Mouse (Mus musculus) embryonic facial prominence, embryonic 13.5 days (tissue): ENCODE measurements around the gene Zbtb26. TPM values are rescaled to one million over a fixed set of nuclear protein-coding genes. Genes with fewer than 3 reads are reported as not detected.

Source experiments
- ATAC-seq: fragments of 200-750 bp; cut with Nextera tagmentation; 2 replicates; pipeline ENCODE4 v1.8.0; 2017; ENCODE audit warnings: low read depth; ENCODE audit not compliant: insufficient number of reproducible peaks, insufficient read depth, low FRiP score, low TSS enrichment
- H3K27ac ChIP-seq: fragments of 300-500 bp; sonication (generic); 2 replicates; pipeline ENCODE4 v1.5.1; 2015; ENCODE audit warnings: moderate library complexity, mild to moderate bottlenecking, inconsistent platforms
- H3K27me3 ChIP-seq: fragments of 300-500 bp; sonication (generic); 2 replicates; pipeline ENCODE4 v1.6.1; 2015; ENCODE audit warnings: mild to moderate bottlenecking, inconsistent platforms
- H3K36me3 ChIP-seq: fragments of 300-500 bp; sonication (generic); 2 replicates; pipeline ENCODE4 v1.6.1; 2015; ENCODE audit warnings: mild to moderate bottlenecking, inconsistent platforms
- H3K4me1 ChIP-seq: fragments of 300-500 bp; sonication (generic); 2 replicates; pipeline ENCODE4 v1.6.1; 2015; ENCODE audit warnings: inconsistent platforms
- H3K4me2 ChIP-seq: fragments of 300-500 bp; sonication (generic); 2 replicates; pipeline ENCODE4 v1.6.1; 2015; ENCODE audit warnings: moderate library complexity, mild to moderate bottlenecking, inconsistent platforms
- H3K4me3 ChIP-seq: fragments of 300-500 bp; sonication (generic); 2 replicates; pipeline ENCODE4 v1.5.1; 2015; ENCODE audit warnings: mild to moderate bottlenecking, inconsistent platforms
- H3K9ac ChIP-seq: fragments of 300-500 bp; sonication (generic); 2 replicates; pipeline ENCODE4 v1.6.1; 2015; ENCODE audit warnings: mild to moderate bottlenecking, inconsistent platforms
- H3K9me3 ChIP-seq: fragments of 300-500 bp; sonication (generic); 2 replicates; pipeline ENCODE4 v1.6.1; 2016; ENCODE audit warnings: inconsistent platforms
- WGBS: fragments of 180-500 bp; shearing (Covaris S2); methylation state at CpG from one replicate; pipeline ENCODE4 v1.1.7; 2015; ENCODE audit warnings: mixed read lengths; 5-methylcytosine and 5-hydroxymethylcytosine counted together
- polyA plus RNA-seq: library from polyadenylated mRNA; unstranded; fragments of >200 nt; fragmentation: Nextera tagmentation; extraction: Ambion mirVana; gene quantifications from 2 replicates; pipeline ENCODE4 v1.2.1, GENCODE M21; 2015

The Zbtb26 gene
- 8.0 and 9.9 TPM in 2 replicates for polyA plus RNA-seq

- Histone ChIP-seq H3K36me3 (0 out of 2 replicates have a peak, but pooled peaks cover 3% of the 10 kb centered on the region), H3K9ac (peak within 1 kb of the TSS; percentile 95), H3K27me3 (no peaks in the 10 kb centered on the region), H3K4me1 (peaks cover 7% of the 10 kb centered on the region), H3K9me3 (no peaks in the 10 kb centered on the region), H3K4me3 (peak within 1 kb of the TSS; percentile 86), H3K4me2 (peak within 1 kb of the TSS; percentile 76), H3K27ac (peak within 1 kb of the TSS; percentile 90)
- WGBS: under 1% methylated on average over 51 of the region's 51 CpGs
- peak; percentile 95 for ATAC-seq
These were observed at the start of gene Zbtb26, which contains the start of the genes Zbtb6 and Rabgap1 for GRCm38 (mm10) chr2:37442611-37443591. Gene Zbtb26 (minus strand): TSS chr2:37443135. Gene Zbtb6 (minus strand): TSS chr2:37443171. Gene Rabgap1 (plus strand): TSS chr2:37443279.

GRCm38 (mm10) chr2:37488956-37489355 lies 46.0 kb upstream of the Zbtb26 start:
- H3K9ac ChIP-seq: no peak overlapping the region
- no peaks in the 10 kb centered on the region for H3K27me3 ChIP-seq
- ATAC-seq: no peak
- 93% methylated on average over 2 of the region's 2 CpGs for WGBS
- no peaks in the 10 kb centered on the region for H3K4me1 ChIP-seq
- no peak overlapping the region for H3K27ac ChIP-seq
- no peak overlapping the region for H3K4me2 ChIP-seq
- no peak overlapping the region for H3K4me3 ChIP-seq
- H3K9me3 ChIP-seq: no peaks in the 10 kb centered on the region
- peaks cover 64% of the 10 kb centered on the region for H3K36me3 ChIP-seq

GRCm38 (mm10) chr2:37486408-37486807 lies 43.5 kb upstream of the Zbtb26 start:
- H3K4me2 ChIP-seq: no peak overlapping the region
- H3K4me3 ChIP-seq: no peak overlapping the region
- H3K27me3 ChIP-seq: no peaks in the 10 kb centered on the region
- H3K36me3 ChIP-seq: peaks cover 61% of the 10 kb centered on the region
- H3K9ac ChIP-seq: no peak overlapping the region
- no peaks in the 10 kb centered on the region for H3K4me1 ChIP-seq
- H3K9me3 ChIP-seq: no peaks in the 10 kb centered on the region
- H3K27ac ChIP-seq: no peak overlapping the region
- no peak for ATAC-seq

GRCm38 (mm10) chr2:37485370-37485769 lies 42.4 kb upstream of the Zbtb26 start:
- Histone ChIP-seq H3K4me1 (no peaks in the 10 kb centered on the region), H3K4me3 (no peak overlapping the region), H3K9me3 (no peaks in the 10 kb centered on the region), H3K9ac (no peak overlapping the region), H3K27ac (no peak overlapping the region), H3K4me2 (no peak overlapping the region), H3K27me3 (no peaks in the 10 kb centered on the region), H3K36me3 (peaks cover 59% of the 10 kb centered on the region)
- 89% methylated on average over 1 of the region's 1 CpGs for WGBS
- no peak for ATAC-seq

GRCm38 (mm10) chr2:37484165-37484564 lies 41.2 kb upstream of the Zbtb26 start:
- 91% methylated on average over 2 of the region's 2 CpGs for WGBS
- Histone ChIP-seq H3K27me3 (no peaks in the 10 kb centered on the region), H3K4me3 (no peak overlapping the region), H3K9me3 (no peaks in the 10 kb centered on the region), H3K9ac (no peak overlapping the region), H3K4me2 (no peak overlapping the region), H3K4me1 (no peaks in the 10 kb centered on the region), H3K36me3 (peaks cover 53% of the 10 kb centered on the region), H3K27ac (no peak overlapping the region)
- no peak for ATAC-seq

GRCm38 (mm10) chr2:37480039-37480438 lies 37.1 kb upstream of the Zbtb26 start:
- Histone ChIP-seq H3K4me1 (no peaks in the 10 kb centered on the region), H3K9me3 (no peaks in the 10 kb centered on the region), H3K36me3 (peaks cover 74% of the 10 kb centered on the region), H3K4me3 (no peak overlapping the region), H3K4me2 (no peak overlapping the region), H3K27ac (no peak overlapping the region), H3K27me3 (no peaks in the 10 kb centered on the region), H3K9ac (no peak overlapping the region)
- 97% methylated on average over 2 of the region's 2 CpGs for WGBS
- ATAC-seq: no peak

GRCm38 (mm10) chr2:37479559-37479958 lies 36.6 kb upstream of the Zbtb26 start:
- no peak for ATAC-seq
- Histone ChIP-seq H3K36me3 (peaks cover 73% of the 10 kb centered on the region), H3K27ac (no peak overlapping the region), H3K4me1 (no peaks in the 10 kb centered on the region), H3K27me3 (no peaks in the 10 kb centered on the region), H3K9ac (no peak overlapping the region), H3K4me2 (no peak overlapping the region), H3K4me3 (no peak overlapping the region), H3K9me3 (no peaks in the 10 kb centered on the region)

GRCm38 (mm10) chr2:37466266-37466665 lies 23.3 kb upstream of the Zbtb26 start:
- Histone ChIP-seq H3K9me3 (no peaks in the 10 kb centered on the region), H3K27ac (no peak overlapping the region), H3K4me3 (no peak overlapping the region), H3K4me2 (no peak overlapping the region), H3K9ac (no peak overlapping the region), H3K27me3 (no peaks in the 10 kb centered on the region), H3K4me1 (no peaks in the 10 kb centered on the region), H3K36me3 (peaks cover 15% of the 10 kb centered on the region)
- ATAC-seq: no peak
- 94% methylated on average over 4 of the region's 4 CpGs for WGBS

GRCm38 (mm10) chr2:37460707-37461106 lies 17.8 kb upstream of the Zbtb26 start:
- Histone ChIP-seq H3K9me3 (no peaks in the 10 kb centered on the region), H3K4me1 (no peaks in the 10 kb centered on the region), H3K27me3 (no peaks in the 10 kb centered on the region), H3K9ac (no peak overlapping the region), H3K4me2 (no peak overlapping the region), H3K36me3 (no peaks in the 10 kb centered on the region), H3K4me3 (no peak overlapping the region), H3K27ac (no peak overlapping the region)
- no peak for ATAC-seq
- WGBS: 95% methylated on average over 4 of the region's 4 CpGs

- peak overlapping the region; percentile 85 for H3K4me2 ChIP-seq
- WGBS: 0% methylated on average over 24 of the region's 24 CpGs
- H3K9me3 ChIP-seq: no peaks in the 10 kb centered on the region
- peak overlapping the region; percentile 94 for H3K9ac ChIP-seq
- peak overlapping the region; percentile 91 for H3K27ac ChIP-seq
- no peaks in the 10 kb centered on the region for H3K27me3 ChIP-seq
- peak overlapping the region; percentile 88 for H3K4me3 ChIP-seq
- peak; percentile 86 for ATAC-seq
- no peaks in the 10 kb centered on the region for H3K36me3 ChIP-seq
- peaks cover 9% of the 10 kb centered on the region for H3K4me1 ChIP-seq
These were observed 9.4 kb upstream of the Zbtb26 start for GRCm38 (mm10) chr2:37452376-37452760.

- Histone ChIP-seq H3K27me3 (no peaks in the 10 kb centered on the region), H3K4me3 (peak overlapping the region; percentile 88), H3K9me3 (no peaks in the 10 kb centered on the region), H3K4me2 (peak overlapping the region; percentile 85), H3K9ac (peak overlapping the region; percentile 94), H3K4me1 (peaks cover 9% of the 10 kb centered on the region), H3K36me3 (no peaks in the 10 kb centered on the region), H3K27ac (peak overlapping the region; percentile 91)
- ATAC-seq: peak; percentile 98
- WGBS: 7% methylated on average over 43 of the region's 44 CpGs
These were observed 8.9 kb upstream of the Zbtb26 start for GRCm38 (mm10) chr2:37451667-37452375.
